Mouse (Mus musculus): ENCODE results near the gene Cdk14.
"Not testable (repeated sequence)": the region's sequence is repeated elsewhere in the genome, so short reads cannot be mapped to it uniquely, and the experiment has no call there.

Cdk14 gene

DNA sequence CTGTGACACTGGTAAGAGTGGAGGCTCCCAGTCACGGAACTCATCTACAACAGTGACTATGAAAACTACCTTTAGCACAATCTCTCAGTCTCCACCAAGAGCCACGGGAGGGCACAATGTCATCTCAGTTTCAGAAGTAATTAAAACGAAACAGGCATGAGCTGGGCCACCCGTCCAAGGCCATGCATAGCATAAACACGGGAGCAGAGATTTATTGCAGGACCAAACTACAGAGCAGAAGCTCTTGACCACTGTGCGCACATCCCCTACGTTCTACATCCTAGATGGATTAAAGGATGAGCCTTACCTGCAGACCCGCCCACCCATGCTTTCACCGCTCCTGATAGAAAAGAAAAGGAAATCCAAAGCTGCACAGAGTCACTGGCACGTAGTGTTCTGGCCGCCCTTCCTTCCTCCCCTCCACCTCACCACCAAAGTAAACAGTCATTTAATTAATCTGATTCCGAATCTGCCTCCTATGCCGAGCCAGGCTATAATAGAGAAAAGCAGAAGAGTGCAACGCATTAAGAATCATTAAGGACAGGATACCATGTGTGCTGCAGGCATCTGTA lies 158.3 kb downstream of the Cdk14 start:
- no peak for DNase-seq

DNA sequence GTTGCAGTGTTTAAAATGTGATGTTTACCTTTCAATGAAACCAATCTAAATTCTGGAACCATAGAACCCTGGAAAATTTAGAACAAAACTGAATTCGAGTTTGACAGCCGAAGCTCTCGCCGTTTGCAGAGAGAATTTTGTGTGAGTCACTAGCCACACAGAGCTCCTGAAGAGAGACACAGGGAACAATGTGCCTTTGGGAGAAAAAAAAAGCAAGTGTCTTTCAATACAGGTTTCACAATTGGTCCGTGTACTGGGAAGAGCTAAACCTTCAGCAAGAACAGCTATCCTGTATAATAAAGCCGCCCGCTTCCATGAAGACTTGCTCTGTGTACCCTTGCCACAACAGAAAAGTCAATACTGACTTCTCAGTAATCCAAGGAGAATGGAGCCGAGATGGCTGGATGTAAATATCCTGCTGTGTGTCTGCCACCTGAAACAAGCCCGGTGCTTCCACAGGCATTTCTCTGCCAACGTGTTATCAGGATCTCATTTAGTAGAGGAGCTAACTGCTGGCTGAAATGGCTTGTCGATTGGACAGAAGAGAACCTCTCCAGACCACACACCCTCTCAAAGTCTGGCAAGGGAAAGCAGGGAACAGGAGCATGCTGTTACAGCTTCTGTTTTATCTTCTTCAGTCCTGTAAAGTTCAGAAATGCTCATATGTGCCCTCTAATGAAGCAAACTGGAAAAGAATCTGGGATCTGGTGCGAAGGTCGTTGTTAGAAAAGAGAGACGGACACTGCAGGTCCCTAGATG lies 159.0 kb downstream of the Cdk14 start:
- no peak for DNase-seq

DNA sequence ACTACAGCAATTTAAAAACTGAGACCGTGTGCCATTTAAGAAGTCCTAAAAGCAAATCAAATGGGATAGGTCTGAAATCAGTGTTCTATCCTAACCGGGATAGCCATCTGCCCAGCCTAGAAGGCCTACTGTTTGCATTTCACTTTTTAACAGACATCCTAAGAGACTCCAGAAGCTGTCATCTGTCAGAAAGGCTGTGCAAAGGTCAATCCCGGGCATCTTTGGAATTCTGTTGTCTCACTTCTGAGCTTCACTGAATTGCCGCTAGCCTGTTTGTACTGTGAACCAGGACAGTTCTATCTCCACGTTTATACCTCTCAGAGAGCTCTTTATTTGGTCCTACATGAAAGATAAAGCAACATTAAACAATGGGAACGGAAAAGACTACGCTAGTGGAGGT lies 159.8 kb downstream of the Cdk14 start:
- no peak for DNase-seq

DNA sequence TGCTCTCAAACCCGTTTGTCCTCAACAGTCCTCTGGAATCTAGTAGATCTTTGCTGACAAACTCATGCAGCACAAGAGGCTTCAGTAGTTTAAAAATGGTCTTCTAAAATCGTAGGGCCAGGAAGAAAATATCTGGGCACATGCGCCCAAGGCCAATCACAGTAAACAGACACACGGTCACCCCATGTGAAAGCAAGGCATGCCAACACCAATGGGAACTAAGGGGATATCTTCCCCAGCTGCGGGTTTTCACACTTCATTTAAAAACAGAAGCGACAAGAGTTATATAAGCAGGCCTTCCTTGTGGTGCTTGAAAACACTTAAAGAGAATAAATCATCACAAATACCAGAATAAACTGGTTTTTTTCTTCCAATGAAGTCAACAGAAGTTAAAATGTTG lies 165.7 kb downstream of the Cdk14 start:
- DNase-seq, result no peak

DNA sequence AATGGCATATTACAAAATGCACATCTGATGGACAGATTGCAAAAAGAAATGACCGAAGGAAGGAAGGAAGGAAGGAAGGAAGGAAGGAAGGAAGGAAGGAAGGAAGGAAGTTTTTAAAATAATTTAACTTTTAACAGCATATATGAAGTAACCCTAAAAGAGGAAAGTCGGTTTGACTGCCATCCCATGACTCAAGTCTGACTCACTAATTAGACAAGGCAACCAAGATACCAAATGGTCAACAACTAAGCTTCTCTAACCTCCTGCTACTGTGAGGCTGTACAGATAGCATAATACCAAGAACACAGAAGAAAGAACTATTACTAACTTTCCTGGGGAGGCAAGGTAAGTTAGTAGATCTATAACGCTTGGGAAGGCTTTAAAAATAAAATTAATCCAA lies 166.9 kb downstream of the Cdk14 start:
- no peak for DNase-seq

DNA sequence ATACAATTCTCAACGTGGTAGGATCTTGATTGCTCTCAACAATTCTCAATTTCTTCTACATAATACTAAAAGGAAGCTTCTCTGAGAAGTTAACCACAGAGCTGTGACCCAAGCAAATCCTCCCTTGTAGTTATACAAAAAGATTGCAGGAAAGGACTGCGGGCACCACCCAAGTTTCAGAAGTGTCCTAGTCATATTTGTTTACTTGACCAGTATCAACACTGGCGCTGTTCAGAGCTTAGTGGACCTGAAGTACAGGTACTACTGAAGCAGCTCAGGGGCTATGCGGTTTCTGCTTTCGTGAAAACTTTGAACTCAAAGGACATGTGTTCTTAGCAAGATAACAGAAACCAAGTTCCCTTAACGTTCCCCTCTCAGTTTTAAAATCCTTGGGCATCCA lies 172.4 kb downstream of the Cdk14 start:
- no peak for DNase-seq

DNA sequence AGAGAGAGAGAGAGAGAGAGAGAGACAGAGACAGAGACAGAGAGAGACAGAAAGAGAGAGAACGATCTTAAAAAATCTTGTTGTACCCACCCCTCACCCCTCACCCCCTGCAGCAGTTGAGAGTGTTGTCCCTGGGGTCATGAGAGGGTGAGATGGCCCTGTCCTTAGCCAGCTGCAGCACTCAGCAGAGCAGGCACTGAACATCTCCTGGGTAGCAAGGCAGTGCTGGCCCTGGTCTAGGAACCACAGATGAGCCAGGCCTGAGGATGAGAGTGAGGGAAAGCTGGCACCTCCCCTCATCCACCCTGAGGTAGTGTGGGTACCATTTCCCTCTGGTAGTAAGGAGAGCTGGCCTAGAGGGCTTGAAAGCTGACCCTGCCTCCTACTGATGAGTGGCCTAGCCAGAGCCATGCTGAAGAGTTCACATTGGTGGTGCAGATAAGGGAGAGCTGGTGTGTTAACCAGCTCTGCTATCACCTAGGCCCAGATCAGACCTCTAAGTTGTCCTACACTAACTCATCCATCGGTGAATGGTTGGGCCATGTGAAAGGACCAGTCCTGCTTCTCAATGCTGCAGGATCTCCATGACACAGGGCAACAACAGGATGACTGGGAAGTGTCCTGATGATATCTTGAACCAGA lies 173.5 kb downstream of the Cdk14 start:
- DNase-seq, result no peak

DNA sequence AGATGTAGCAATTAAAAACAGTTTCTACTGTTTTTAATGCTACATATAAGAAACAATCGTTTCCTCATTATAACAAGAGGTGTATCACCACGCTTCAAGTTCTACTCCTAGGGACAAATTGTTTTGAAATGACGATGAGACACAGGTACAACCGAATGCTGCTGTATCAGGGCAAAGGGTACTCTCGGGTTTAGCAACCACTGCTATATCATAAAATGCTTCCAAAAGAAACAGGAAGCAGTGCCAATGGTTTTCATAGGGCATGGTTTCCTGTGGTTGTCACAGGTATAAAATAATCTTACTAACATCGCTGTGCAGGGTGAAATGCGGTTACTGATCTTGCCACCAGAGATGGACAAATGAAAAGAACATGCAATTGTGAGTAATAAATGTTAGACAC lies 174.9 kb downstream of the Cdk14 start:
- no peak for DNase-seq

DNA sequence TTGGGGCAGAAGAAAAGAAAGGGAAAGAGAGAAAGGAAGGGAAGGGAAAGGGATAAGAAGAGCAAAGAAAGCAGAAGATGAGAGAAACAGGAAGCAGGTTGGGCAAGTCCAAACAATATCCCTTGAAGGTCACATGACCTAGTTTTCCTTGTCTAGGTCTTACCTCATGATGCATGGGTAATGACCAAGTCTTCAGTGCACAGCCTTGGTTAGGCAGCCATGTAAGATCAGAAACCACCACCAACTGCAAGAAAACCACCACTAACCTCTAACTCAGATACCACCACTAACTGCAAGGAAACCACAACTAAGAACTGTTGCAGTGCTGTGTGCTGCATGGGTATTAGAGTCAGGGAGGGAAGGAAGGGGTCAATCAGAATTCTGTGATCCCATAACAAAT lies 176.5 kb downstream of the Cdk14 start:
- no peak for DNase-seq

DNA sequence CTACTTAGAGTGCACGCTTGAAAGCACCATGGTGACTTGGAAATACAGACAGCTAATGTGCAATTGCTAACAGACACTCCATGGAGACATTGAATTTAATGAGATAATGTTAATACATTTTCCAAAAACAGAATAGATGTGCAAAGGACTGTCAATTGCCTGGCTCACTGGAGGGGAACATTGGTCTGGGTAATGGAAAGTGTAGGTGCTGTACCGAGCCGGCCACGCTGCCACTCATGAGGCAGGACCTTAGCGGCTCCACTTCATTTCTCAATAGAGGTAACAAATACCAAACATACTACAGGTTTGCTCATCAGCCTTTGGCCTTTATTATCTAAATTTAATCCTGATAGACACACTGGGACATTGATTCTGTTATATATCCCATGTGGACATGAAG lies 177.4 kb downstream of the Cdk14 start:
- no peak for DNase-seq

DNA sequence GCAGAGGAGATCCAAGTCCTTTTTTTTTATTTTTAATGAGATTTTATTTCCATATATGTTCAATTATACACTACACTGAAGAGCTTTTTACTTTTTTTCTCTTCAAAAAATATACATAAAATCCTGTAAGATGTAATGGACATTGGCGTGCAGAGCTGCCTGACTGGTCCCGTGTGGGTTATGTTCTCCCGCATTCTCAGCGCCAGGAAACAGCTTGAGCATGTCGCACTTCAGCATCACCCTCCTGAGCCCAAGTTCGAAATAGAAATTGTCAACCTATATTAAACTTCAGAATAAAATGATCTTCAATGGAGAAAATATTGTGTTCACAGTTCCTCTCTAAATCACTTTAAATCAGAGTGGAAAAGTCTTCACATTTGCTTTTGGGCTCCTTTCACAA lies 179.0 kb downstream of the Cdk14 start:
- no peak for DNase-seq

DNA sequence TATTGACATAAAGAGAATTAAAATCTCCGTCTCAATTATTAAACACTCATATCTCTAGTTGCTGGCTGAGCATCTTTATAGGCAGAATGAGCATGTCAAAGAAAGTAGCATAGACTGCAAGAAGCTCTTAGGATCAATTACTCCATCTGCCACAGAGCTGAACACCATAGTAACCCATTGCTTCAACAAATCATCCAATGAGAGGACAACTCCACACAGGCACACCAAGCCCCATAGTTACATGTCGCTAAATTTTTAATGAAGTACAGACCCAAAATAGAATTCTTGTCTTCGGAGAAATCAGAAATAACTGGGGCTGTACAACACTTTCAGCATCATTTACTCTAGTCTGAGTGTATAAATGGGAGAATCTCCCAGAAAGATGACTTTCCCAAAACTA lies 180.0 kb downstream of the Cdk14 start:
- DNase-seq, result no peak

DNA sequence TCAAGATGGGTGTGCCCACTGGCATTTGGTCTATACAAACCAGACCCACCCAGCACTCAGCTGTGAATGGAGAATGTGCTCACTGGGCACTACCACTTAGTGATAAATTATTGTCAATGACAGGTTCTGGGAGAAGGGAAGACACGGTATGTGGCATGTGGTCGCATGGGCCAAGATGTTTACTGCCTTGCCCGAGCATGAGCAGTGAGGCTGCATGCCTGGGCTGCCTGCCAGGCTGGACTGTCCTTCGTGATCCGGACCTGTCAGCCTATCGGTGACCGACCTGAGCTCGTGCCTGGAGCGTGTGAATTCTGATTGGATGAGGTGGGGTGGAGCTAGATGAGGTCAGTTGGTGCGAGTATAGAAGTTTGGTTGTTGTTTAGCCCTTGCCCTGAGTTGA lies 185.2 kb downstream of the Cdk14 start:
- not testable (repeated sequence) for DNase-seq

DNA sequence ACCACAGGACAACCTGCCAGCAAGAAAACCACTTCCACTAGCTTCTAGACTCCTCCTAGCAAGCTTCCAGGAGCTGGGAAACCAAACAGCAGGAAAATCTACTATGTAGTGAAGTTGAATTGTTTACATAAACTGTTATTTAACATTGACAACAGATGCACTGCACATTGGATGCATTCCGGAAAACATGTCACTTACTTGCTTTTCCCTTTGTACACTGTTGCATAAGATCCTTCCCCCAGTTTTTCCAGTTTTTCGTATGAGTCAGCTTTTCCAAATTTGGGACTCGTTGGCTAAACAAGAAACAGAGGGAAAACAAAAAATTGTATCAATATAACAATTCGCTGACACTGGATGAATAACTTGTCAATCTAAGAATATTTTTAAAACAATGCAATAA lies 193.1 kb downstream of the Cdk14 start:
- no peak for DNase-seq

DNA sequence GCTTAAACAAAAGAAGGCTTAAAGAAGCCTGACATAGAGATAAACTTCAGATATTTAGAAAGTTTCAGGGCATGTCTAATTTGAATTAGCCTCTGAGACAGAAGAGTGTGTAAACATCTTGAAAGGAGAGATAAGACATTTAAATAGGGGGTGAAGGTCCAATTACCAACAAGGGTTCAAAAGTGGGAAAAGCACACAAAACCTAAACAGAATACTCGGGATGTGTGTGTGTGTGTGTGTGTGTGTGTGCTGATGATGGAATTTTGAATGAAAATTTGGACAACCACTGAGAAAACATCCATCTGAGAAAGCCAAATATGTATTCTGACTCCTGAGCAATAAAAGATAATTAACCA lies 208.4 kb downstream of the Cdk14 start:
- no peak for DNase-seq

DNA sequence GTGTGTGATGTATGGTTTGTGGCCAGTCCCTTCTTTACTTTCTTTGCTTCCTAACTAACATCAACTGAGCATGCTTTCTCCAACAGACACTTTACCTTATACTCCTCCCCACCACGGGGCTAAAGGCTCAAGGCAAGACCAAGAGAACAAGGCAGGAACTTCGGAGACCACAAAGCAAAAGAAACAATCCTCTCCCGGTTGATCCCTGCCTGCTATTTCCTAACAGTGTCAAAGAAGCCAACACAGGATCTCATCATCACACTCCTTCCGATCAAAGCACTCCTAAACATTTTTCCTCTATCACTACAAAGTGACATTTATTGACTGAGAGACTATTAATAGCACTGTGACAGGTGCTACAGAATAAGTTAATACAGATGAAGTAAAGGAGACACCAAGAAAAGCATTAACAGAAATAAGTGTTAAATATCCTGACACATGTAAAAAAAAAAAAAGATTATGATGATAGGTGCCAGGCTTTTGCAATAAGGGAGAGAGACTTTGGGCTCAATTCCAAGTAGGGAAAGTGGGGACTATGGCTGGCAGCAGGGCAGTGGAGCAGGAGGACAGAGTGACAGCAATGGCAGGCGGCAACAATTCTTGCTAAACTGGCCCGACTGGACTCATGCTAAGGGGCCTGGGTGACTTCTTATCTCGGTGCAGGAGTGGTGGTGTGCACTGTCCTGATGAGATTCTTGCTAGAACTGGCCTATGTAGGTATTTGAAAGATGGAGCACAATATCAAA lies 208.9 kb downstream of the Cdk14 start:
- DNase-seq, result no peak

DNA sequence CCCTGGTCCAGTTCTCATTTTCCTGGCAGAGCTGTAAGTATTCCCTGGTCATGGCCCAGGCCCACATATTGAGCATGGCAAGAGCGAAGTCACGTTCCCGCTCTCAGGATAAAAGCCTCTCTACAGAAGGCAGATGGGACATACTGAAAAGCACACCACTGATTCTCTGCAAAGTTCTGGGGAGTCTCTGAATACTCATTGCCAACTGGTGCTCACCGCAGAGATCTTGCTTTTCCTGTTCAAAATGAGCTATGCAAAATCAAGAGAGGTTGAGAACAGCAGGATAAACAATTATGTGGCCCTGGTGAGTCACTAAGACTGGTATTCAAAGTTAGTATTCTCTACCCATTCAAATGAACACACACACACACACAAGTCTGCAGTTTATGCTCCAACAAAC lies 212.1 kb downstream of the Cdk14 start:
- no peak for DNase-seq

DNA sequence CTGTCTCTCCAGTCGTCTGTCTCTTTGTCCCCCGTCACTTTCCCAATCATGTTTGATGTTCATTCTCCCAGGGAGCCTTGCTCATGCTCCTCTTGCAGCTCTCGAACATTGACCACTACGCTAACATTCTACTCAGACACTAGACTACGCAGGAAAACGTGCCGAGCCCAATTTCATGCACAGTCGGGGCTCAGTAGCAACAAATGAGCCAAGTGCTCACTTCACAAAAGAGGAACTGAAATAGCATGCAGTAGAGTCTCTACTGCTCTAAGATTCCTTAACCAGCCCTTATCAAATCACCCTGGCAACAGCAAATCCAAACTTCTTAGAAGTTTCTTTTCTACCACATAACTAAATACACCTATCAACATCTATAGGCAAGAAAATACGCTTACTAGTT lies 214.1 kb downstream of the Cdk14 start:
- no peak for DNase-seq

DNA sequence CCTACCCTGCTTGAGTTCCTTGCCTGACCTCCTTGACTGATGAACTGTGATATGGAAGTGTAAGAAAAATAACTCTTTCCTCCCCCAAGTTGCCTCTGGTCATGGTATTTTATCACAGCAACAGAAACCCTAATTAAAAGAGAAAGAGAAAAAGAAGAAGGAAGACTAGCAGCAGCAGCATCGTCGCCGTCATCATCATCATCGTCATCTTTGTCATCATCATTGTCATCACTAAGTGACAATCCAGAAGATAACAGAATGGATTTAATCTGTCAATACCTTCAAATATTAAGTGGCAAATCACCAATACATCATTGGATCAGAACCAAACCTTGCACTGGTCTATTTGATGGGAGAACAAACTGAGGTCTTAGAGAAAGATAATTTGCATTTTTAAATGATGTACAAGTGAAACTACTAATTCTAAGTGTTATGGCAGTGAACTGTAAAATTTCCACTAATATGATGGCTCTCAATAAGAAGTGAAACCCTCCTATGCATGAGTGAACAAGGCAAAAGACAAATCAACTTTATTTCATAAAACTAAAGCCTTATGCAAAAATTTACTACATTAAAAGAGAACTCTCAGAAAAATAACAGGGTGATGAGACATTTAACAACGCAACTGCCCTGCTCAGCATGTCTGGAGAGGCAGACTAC lies 225.4 kb downstream of the Cdk14 start:
- DNase-seq, result no peak

DNA sequence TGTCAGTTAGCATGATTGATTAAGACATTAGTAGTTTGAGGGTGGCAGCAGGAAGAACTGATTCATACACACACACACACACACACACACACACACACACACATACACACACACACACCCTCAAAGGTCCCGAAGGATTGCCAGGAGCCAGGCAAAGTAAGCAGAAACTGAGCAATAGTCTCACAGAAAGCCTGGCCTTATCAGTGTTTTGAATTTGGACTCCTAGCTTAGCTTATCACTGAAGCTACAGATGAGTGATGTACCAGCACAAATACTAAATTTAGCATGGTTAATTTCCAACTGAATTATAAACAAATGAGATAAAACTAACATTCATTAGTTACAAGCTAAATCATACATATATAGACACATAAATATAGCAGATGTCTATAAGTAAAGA lies 230.5 kb downstream of the Cdk14 start:
- no peak for DNase-seq

DNA sequence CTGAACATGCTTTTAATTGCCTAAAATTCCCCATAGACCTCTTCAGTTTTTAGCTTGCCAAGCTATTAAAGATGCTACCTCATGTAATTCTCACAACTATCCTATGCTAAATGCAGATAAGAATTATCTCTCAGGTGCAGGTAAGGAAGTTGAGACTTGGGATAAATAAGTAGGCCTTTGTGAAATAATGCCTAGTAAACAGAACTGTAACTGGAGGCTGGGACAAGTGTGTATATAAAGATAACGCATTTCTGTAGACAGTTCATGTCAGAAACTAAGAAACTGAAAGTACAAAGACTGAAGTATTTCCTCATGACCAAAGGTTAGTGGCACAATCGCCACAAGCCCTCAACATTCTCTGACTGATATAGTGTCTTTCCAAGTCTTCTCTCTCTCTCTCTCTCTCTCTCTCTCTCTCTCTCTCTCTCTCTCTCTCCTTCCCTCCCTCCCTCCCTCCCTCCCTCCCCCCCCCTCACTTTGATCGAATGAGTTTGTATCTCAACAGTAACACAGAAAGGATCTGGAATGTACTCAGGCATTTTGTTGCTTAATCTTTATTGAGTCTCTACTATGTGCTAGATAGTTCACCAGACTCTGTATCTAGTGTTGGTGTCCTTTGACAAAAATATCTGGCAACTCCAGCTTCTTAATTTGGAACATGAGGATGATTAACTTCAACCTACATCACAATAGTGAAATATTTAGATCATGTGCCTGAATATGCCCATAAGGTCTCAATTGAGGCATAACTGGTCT lies 233.9 kb downstream of the Cdk14 start:
- DNase-seq, result no peak

DNA sequence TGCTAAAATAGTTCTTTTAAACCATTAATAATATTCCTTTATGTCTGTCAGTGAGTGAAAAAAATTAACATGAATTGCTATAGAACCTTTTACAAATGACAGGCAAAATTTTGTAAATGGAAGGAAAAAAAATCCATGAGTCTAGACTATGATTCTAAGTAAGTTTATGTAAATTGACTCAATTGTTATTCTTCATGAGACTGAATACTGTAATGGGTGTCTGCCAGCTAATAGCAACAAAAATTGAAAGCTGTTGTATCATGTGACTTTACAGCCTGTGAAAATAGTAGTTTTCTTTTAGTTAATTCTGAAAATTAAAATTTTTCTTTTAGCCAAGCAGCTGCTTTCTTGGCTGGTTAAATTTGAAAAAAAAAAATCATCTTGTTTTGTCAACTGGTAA lies 234.6 kb downstream of the Cdk14 start:
- no peak for DNase-seq

DNA sequence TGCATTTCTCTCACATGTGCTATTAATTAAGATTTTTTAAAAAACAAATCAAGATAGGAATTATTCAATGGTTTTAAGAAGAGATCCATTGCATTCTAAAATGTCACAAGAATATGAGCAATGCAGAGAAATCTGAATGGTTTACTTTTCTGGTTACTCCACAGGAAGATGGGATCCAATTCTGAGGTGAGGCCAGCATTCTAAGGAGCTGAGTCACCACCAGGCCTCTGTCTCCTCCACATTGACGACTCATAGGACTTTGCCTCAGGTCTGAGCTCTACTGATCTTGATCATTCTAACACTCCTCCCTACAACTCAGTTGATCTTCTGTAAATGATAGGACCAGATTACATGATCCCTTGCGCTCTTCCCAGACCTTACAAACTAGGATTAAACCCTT lies 239.4 kb downstream of the Cdk14 start:
- no peak for DNase-seq

All from thymus, adult 18-20 months (tissue).